Mouse (Mus musculus) B cell, adult 67 days (primary cell): Measurements from ENCODE around the gene Ptger1. TPM values are rescaled to one million over a fixed set of nuclear protein-coding genes. Genes with fewer than 3 reads are reported as not detected.

ENCODE experiments used
- total RNA-seq, 2 experiments: library from RNA; stranded (reverse); gene quantifications; 4 replicates each; pipeline ENCODE4 v1.2.4; 2023

Gene Ptger1
- 1 to 10 TPM in 1 of 2 experiments, under 1 TPM in 1; 0.44 to 1.5 TPM for total RNA-seq

DNA sequence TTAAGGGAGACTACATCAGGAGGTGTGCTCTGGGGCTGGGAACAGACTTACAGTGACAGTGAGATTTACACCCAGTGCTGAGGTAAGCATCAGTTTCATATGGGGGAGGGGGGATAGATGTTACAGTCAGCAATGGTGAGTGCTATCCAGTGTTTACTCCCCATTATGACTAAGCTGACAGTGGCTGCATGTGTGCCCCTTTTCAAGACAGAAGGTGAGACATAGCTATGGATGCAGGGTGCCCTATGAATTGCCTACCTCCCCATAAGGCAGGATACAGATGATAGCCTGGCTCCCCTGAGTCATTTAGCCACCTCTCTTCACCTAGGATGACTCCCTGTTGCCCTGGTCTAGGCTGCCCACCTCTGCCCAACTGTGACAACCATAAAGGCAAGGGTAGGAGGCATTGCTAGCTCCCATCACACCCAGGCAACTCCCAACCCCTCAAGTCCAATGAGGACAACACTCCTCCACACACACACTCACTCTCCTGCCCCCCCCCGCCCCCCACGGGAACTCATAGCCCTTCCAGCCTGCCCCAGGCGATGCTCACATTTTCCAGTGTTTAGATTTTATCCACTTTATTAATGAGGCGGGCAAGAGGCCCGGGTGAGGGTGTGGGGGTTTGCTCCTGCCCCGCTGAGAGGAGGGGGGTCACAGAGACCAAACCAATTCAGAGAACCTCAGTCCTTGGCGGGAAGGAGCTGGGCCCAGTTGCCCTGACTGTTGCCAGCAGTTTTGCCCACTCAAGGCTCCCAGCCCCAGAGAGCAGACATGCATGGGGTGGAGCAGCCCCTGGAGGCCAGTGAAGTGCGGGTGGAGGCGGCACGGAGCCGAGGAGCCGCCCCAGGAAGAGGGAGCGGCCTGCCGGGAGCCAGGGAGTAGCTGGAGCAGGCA lies at the start of gene Ptger1:
Gene Ptger1 (plus strand): TSS at position 710 of the 897 bp plus-strand sequence.

DNA sequence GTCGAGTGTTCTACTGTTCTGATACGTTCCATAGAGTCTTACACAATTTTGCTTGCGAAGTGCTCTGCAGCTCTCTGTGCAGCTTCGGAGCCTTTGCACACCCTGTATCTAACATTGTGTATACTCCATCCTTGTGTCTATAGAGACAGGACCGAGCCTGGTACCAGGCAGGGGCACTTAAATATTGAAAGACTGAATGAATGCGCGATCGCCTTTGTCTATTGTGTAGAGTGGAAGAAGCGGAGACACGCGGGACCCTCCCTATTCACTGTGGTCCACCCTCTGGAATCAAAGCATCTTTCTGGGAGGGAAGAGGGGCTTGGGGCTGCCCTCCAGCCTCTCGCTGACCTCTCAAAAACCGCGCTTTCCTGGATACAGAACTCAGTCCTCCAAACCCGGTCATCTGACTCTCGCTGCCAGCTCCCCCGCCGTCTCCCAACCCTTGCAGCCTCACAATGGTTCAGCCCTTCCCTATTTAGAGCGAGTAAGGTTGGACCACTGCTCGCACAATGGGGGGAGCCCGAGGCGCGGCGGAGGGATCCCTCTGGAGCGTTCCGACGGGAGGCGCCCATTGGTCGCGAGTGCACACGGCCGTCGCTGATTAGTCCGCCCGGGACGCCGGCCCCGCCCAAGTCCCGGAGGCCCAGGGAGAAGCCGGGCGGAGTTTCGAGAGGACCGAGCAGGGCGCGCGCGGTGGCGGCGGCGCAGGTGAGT lies 14.3 kb upstream of the Ptger1 start, which contains the start of gene Gipc1:
Gene Gipc1 (plus strand): TSS at position 648 of the 714 bp plus-strand sequence.

DNA sequence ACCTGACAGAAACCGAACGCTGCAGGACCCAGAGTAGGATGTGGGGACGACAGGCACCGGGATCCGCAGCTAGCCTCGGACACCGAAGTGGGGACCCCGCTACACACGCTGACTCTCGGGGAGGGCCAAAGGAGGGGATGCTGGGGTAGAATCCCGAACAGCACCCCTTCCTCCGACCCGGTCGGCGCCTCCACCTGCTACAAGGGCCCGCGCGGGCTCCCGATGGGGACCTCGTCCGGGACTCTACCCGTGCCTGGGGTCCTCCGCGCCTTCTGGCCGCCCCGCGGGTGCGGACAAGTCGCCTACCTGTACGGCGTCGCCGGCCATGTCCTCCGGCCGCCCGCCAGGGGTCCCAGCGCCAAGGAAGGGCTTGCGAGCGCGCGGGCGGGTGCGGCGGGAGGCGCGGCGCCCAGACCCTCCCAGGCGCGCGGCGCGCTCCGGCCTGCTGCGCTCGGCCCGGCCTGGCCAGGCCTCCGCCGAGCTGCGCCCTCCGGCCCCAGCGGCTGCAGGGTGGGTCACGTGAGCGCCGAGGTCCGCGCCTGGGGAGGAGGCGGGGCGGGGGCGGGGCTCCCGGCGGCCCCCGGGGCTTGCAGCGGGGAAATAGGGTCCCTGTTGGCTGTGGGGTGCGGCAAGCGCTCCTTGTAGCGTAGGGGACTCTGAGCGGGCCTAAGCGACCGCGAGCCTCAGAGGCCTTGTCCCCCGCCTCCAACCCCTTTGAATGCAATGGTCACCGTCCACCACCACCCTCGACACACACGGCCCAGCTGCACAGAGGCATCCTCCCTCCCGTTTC lies 32.4 kb downstream of the Ptger1 start, which contains the start of gene Pkn1:
Gene Pkn1 (minus strand): TSS at position 519 of the 793 bp plus-strand sequence.

DNA sequence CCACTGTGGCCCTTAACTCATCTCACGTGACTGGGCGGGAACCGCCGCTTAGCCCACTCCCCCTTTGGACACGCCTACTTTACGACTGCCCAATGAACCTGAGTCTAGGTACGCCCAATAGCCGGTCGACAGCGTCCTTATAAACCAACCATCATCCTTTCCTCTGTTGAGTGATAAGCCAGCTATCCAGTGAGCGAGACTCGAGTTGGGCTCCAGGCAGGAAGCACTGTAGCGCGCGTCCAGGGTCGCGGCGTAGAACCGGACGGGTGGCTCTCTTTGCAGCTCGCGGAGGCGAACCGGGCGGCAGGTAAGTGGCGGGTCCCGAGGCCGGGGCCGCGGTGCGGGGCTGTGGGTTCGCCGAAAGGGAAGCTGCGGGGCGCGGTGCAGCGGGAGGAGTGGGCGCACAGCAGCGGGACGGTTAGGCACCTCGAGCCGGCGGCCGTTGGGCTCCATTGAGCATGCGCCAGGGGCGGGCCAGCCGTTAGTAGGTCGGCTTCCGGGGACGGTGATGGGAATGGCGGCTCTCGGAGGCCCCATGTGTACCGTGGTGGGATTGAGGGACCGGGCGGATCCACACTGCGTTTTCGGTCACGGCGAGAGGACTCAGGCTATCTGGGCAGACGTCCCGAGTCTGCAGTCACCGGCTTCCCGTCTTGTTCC lies 48.7 kb downstream of the Ptger1 start, which contains the start of gene Ddx39:
Gene Ddx39 (plus strand): TSS at position 147 of the 660 bp plus-strand sequence.

Other genes with a start within 250 kb of the Ptger1 start
- gene Scoc, start 208.3 kb upstream of the Ptger1 start, total RNA-seq = 10 to 100 TPM; 19.8 to 33.4 TPM
- gene Olfr370, start 130.9 kb upstream of the Ptger1 start, total RNA-seq = not detected
- gene Ndufb7, start 100.0 kb upstream of the Ptger1 start, total RNA-seq = 10 to 100 TPM; 82.3 to 84.3 TPM
- 100 to 1,000 TPM; 217 to 268 TPM for gene Tecr, start 58.7 kb upstream of the Ptger1 start, total RNA-seq
- gene Dnajb1, start 58.5 kb upstream of the Ptger1 start, total RNA-seq = 100 to 1,000 TPM in 1 of 2 experiments, 10 to 100 TPM in 1; 73.0 to 124 TPM
- 10 to 100 TPM; 24.8 to 27.6 TPM for gene Gipc1, start 14.0 kb upstream of the Ptger1 start, total RNA-seq
- gene Pkn1, start 32.5 kb downstream of the Ptger1 start, total RNA-seq = 100 to 1,000 TPM; 371 to 382 TPM
- 100 to 1,000 TPM; 118 to 122 TPM for gene Ddx39, start 48.5 kb downstream of the Ptger1 start, total RNA-seq
- 100 to 1,000 TPM; 576 to 708 TPM for gene Adgre5, start 74.6 kb downstream of the Ptger1 start, total RNA-seq
- gene Adgrl1, start 233.4 kb downstream of the Ptger1 start, total RNA-seq = 10 to 100 TPM in 1 of 2 experiments, 1 to 10 TPM in 1; 7.9 to 10.3 TPM